Mouse (Mus musculus) bone marrow macrophage, adult 2 months (primary cell): ENCODE data around the gene Fth1.

Experiments used
- CTCF ChIP-seq: IDR thresholded peaks from 2 replicates; pipeline ENCODE4 v1.5.1; 2012; ENCODE audit warnings: low read depth, mild to moderate bottlenecking, low read length, moderate library complexity
- POLR2A ChIP-seq: IDR thresholded peaks from 2 replicates; pipeline ENCODE4 v1.6.1; 2012; ENCODE audit warnings: mild to moderate bottlenecking, low read depth, low read length, borderline replicate concordance

DNA sequence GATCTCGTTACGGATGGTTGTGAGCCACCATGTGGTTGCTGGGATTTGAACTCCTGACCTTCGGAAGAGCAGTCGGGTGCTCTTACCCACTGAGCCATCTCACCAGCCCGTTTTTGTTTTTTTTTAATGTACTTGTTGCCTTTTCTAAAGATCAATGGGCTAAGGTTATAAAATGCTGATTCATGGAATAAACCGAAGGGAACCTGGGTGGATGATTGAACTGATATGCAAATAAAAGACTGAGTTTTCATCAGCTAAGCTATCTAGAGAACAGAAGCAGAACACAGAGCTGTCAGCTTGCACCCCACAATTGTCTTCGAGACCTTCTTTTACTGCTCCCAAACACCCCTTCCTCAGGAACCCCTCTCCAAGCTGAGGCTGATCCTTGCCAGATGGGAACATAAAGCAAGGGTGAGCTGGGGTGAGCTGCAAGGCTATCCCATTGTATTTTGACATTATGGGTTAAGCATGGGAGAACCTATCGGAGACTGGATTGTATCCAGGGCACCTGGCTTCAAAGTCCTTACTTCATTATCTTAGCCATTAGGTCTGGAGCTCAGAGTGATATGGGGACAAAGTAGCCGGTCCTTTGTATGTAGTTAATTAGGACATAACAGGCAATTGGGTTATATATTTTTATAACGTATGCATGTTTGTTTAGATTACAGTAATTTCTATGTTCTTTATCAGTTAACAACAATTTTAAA lies 12.2 kb upstream of the Fth1 start:
- TF ChIP-seq CTCF (no peak), POLR2A (no peak)
